Mouse (Mus musculus) left cerebral cortex, adult 6 months (tissue): ENCODE results near the gene Frat2. TPM values are rescaled to one million over a fixed set of nuclear protein-coding genes. Genes with fewer than 3 reads are reported as not detected.

Experiments used
- long read RNA-seq, 2 experiments: library from polyadenylated mRNA; unstranded; transcript quantifications; one replicate each; pipeline ENCODE4 v2.0.0; 2019 to 2020
- polyA plus RNA-seq: library from polyadenylated mRNA; unstranded; fragments of <200 nt; fragmentation: Nextera tagmentation; gene quantifications from 2 replicates; pipeline ENCODE4 v1.2.3, GENCODE M21; 2021

The Frat2 gene
- 0.47 and 2.9 TPM in 2 replicates for polyA plus RNA-seq
- long read RNA-seq, experiment 1 = 0 reads
- long read RNA-seq, experiment 2, partial matches to known transcripts = 0 of 1 reads
- long read RNA-seq, experiment 2, other reads (novel, unspliced or antisense) = 0 of 1 reads

DNA sequence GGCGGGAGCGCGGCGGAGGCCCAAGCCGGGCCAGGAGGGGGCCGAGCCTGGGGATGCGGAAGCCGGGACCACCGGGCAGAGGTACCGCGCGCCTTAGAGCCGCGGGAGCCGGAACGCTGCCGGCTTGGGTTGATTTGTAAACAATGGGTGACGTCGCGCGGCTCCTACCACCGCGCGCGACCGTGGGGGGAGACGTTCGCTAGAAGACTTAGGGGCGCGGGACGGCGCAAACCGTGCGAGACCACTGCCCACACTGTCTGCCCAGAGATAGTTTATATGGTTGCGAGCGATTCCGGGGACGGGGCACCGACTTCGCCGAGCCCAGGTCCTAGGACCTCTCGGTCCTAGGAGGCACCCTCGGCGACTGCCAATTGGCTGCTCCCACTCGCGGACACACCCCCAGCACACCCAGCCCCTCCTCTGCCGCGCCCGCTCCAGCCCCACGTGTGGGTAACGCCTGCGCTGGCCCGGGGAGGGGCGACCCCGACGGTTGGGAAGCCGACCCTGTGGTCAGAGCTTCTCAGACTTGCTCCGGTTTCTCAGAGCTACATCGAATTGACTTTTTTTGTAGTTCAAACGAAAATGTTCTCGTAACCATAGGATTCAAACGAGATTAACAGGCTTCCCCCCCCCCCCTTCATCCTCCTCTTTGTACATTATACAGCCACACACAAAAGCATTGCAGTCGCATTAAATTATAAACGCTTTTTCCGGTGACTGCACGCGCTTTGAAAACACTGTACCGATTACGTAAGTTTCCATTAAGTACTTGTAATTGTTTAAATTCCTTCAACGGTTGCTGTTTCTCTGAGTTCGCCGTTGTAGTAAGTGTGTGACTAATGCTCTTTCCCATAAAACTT, at the start of gene Frat2:
Frat2 (minus strand) TSS at position 141 of the 860 bp plus-strand sequence.

DNA sequence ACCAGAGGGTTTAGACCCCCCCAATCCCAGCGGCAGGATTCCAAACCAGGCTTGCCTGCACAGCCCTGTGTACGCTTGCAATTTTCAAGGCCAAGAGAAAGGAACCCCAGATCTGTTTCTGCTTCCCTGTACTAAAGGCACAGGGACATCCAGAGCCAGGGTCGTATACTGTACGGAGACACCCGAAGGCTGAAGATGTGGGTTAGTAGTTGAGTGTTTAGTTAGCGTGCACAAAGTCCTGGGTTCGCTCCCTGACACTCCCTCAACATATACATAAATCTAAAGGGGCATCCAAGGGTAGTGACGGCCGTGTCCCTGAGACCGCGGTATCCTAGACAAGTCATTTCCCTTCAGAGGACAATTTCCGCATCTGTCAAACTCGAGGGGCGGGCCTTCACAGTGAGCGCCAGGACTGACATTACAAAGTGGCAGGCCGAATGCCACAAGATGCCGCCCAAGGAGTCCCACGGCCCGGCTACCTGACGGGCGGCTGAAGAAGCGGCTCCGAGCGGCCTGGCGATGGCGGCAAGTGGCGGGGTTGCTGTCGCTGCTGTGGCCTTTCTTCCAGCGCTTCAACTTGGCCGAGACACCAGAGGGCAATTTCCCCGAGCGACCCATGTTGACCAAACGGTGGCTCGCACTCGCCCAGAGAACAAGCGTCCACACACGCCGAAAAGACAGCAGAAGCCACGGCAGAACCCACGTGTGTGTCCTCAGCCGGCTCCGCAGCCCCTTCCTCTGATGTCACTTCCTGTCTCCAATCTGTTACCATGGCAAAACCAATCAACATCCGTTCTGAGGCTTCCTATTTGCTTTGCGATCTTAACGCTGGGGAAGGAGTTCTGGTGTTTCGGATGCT, 47.8 kb upstream of the Frat2 start, which contains the start of gene Rrp12:
Rrp12 (minus strand) TSS at position 714 of the 859 bp plus-strand sequence.

DNA sequence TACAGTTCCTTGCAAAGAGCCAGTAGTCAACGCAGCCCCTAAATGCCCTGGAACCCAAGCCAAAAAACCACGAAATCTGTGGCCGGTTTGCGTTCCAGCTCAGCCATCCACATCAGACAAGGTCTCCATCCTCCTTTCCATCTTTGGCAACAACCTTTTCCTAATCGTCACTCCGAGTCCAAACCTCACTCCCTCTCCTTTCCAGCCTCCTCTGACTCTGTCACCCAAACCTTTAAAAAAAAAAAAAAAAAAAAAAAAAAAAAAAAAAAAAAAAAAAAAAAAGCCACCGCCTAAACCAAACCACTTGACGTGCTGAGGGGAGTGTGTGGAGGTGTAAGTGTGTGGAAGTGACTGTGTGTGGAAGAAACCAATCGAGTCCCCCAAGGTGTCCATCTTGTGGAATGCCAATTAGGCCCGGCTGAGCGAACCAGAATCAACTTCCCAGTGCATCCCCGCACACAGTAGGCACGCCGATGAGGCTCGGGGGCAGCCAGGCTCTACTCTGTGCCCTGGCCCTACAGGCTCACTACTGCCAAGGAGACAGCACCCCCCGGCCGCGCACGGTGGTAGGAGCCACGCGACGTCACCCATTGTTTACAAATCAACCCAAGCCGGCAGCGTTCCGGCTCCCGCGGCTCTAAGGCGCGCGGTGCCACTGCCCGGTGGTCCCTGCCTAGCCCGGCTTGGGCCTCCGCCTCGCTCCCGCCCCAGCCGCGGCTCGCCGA, 18.4 kb downstream of the Frat2 start, which contains the start of gene Frat1:
Frat1 (plus strand) TSS at position 590 of the 725 bp plus-strand sequence.

DNA sequence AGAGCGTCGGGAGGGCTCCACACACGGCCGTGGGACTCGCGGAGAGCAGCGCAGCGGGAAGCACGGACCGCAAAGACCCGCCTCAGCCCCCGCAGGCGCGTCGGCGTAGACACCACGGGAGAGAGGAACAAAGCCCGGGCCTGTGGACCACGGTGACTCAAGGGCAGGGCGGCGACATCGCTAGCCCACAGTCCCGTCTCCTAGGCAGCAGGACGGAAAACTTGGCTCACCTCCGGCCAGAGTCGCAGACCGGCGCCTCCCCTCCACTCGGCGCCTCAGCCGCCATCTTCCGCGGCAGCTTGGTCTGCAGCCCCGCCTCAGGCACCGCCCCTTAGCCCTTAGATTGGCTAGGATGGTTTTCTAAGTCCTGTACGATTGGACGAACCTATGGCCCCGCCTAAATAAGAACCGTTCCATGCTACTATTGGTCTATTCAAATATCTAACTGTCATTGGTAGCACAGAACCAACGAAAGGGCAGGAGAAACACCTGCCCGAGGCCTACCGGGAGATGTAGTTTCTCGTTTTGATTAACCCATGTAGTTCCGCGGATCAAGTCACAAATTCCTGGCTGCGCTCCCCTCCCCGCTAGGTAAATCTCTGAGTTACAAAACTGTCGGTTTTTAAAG, 46.1 kb downstream of the Frat2 start, which contains the start of gene Arhgap19:
Arhgap19 (minus strand) TSS at position 306 of the 628 bp plus-strand sequence.

Other genes starting within 250 kb of the Frat2 start
- 7.8 and 9.1 TPM in 2 replicates for gene Slit1, start 104.5 kb downstream of the Frat2 start, polyA plus RNA-seq
- gene Arhgap19, start 46.1 kb downstream of the Frat2 start, polyA plus RNA-seq = 0.88 and 1.3 TPM in 2 replicates
- gene Frat1, start 18.2 kb downstream of the Frat2 start, polyA plus RNA-seq = 38.8 and 67.3 TPM in 2 replicates
- gene Rrp12, start 48.0 kb upstream of the Frat2 start, polyA plus RNA-seq = 9.4 and 10.5 TPM in 2 replicates
- gene Pgam1, start 63.8 kb upstream of the Frat2 start, polyA plus RNA-seq = 796 and 831 TPM in 2 replicates
- gene Exosc1, start 85.3 kb upstream of the Frat2 start, polyA plus RNA-seq = 47.8 and 54.7 TPM in 2 replicates
- gene Zdhhc16, start 85.3 kb upstream of the Frat2 start, polyA plus RNA-seq = 33.6 and 40.0 TPM in 2 replicates
- gene Mms19, start 133.0 kb upstream of the Frat2 start, polyA plus RNA-seq = 7.5 and 9.4 TPM in 2 replicates
- gene Ubtd1, start 133.6 kb upstream of the Frat2 start, polyA plus RNA-seq = 4.6 and 7.3 TPM in 2 replicates
- gene Ankrd2, start 187.9 kb upstream of the Frat2 start, polyA plus RNA-seq = 0.73 and 0.74 TPM in 2 replicates
- 0.40 and 0.59 TPM in 2 replicates for gene Hoga1, start 197.5 kb upstream of the Frat2 start, polyA plus RNA-seq
- not detected in 2 replicates for gene 4933411K16Rik, start 204.1 kb upstream of the Frat2 start, polyA plus RNA-seq
- gene Morn4, start 238.2 kb upstream of the Frat2 start, polyA plus RNA-seq = 54.3 and 60.6 TPM in 2 replicates
- gene Pi4k2a, start 242.3 kb upstream of the Frat2 start, polyA plus RNA-seq = 9.2 and 12.7 TPM in 2 replicates